Mouse (Mus musculus): ENCODE measurements around the gene Gm20696. TPM values are rescaled to one million over a fixed set of nuclear protein-coding genes. Genes with fewer than 3 reads are reported as not detected.

The Gm20696 gene
- polyA plus RNA-seq, 1 experiment: 3.0 TPM

GRCm38 (mm10) chr6:99528972-99529371 lies 137.6 kb downstream of the Gm20696 start:
- TF ChIP-seq CTCF (IDR thresholded peaks at IDR 0.05; ENCODE audit: low read depth, low read length): no peak
- TF ChIP-seq POLR2A (IDR thresholded peaks at IDR 0.05; ENCODE audit: borderline replicate concordance, low read depth, low read length): no peak
- Histone ChIP-seq H3K4me3 (ENCODE audit: insufficient read depth, low read length) (no peak overlapping the region), H3K4me1 (ENCODE audit: control insufficient read depth, insufficient read depth, low read length) (no peaks in the 10 kb centered on the region), H3K27ac (ENCODE audit: insufficient read depth, low read depth, low read length) (no peak overlapping the region)

- H3K4me1 ChIP-seq (ENCODE audit: control insufficient read depth, insufficient read depth, low read length): no peaks in the 10 kb centered on the region
- no peak overlapping the region for H3K27ac ChIP-seq (ENCODE audit: insufficient read depth, low read depth, low read length)
- 0 out of 2 replicates have a peak, but pooled peaks have one; percentile 25 for TF ChIP-seq CTCF (IDR thresholded peaks at IDR 0.05; ENCODE audit: low read depth, low read length)
- no peak for TF ChIP-seq POLR2A (IDR thresholded peaks at IDR 0.05; ENCODE audit: borderline replicate concordance, low read depth, low read length)
- no peak overlapping the region for H3K4me3 ChIP-seq (ENCODE audit: insufficient read depth, low read length)
Observed at GRCm38 (mm10) chr6:99527457-99528105, 139.0 kb downstream of the Gm20696 start.

DNA sequence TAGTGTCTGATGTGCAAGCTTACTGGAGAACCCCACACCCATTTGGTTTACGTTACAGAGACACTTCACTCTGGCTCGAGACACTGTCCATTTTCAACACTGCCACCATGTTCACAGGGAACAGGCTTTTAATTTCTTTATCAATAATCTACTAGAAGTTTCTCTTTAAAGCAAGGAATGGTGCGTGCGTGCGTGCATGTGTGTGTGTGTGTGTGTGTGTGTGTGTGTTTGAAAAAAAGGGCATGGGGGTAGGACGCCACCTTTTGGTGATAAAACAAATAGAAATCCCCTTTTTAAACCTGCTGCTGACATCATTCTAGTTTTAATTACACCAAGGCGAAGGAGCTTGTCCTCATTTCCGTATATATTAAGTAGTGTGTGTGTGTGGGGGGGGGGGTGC lies 141.2 kb downstream of the Gm20696 start:
- no peak overlapping the region for H3K27ac ChIP-seq (ENCODE audit: insufficient read depth, low read depth, low read length)
- no peaks in the 10 kb centered on the region for H3K4me1 ChIP-seq (ENCODE audit: control insufficient read depth, insufficient read depth, low read length)
- no peak overlapping the region for H3K4me3 ChIP-seq (ENCODE audit: insufficient read depth, low read length)
- TF ChIP-seq CTCF (IDR thresholded peaks at IDR 0.05; ENCODE audit: low read depth, low read length) (peak; percentile 24; the same call in 1 of the 2 replicates), POLR2A (IDR thresholded peaks at IDR 0.05; ENCODE audit: borderline replicate concordance, low read depth, low read length) (no peak)

GRCm38 (mm10) chr6:99523679-99524370 lies 142.8 kb downstream of the Gm20696 start:
- no peak for TF ChIP-seq POLR2A (IDR thresholded peaks at IDR 0.05; ENCODE audit: borderline replicate concordance, low read depth, low read length)
- TF ChIP-seq CTCF (IDR thresholded peaks at IDR 0.05; ENCODE audit: low read depth, low read length): no peak

DNA sequence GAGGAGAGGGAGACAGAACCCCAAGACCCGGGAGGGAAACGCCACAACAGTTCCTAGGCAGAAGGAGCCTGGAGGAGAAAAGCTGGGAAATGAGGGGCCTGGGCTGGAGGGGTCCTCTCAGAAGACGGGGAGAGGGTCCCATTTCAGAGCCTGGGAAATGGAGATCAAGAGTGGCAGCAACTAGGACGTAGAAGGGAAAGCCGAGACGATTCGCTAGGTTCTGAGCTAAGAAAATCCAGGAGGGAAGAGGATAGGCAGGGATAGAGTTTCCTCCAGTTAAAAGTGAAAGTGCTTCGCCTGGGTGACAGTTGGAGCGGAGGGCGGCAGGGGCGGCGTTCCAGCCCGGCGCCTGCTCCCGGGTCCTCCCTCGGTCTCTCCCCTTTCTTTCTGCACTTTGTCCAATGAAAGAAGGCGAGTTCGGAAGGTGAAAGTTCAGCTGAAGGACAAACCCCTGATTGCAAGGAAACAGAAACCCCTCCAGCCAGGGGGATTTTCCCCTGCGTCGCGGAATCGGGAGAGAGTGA lies 143.4 kb downstream of the Gm20696 start:
- Histone ChIP-seq H3K4me3 (ENCODE audit: insufficient read depth, low read length) (peak overlapping the region; percentile 67), H3K4me1 (ENCODE audit: control insufficient read depth, insufficient read depth, low read length) (peaks cover 8% of the 10 kb centered on the region), H3K27ac (ENCODE audit: insufficient read depth, low read depth, low read length) (peak overlapping the region; percentile 92)
- TF ChIP-seq CTCF (IDR thresholded peaks at IDR 0.05; ENCODE audit: low read depth, low read length) (no peak), POLR2A (IDR thresholded peaks at IDR 0.05; ENCODE audit: borderline replicate concordance, low read depth, low read length) (no peak)

More at GRCm38 (mm10) chr6:99523679-99524370, 142.8 kb downstream of the Gm20696 start:
- H3K4me3 ChIP-seq (ENCODE audit: insufficient read depth, low read length): peak overlapping the region; percentile 67
- H3K4me1 ChIP-seq (ENCODE audit: control insufficient read depth, insufficient read depth, low read length): peaks cover 8% of the 10 kb centered on the region
- peak overlapping the region; percentile 92 for H3K27ac ChIP-seq (ENCODE audit: insufficient read depth, low read depth, low read length)

- peak within 1 kb of the TSS; percentile 92 for H3K27ac ChIP-seq (ENCODE audit: insufficient read depth, low read depth, low read length)
- H3K4me1 ChIP-seq (ENCODE audit: control insufficient read depth, insufficient read depth, low read length): peaks cover 8% of the 10 kb centered on the region
- TF ChIP-seq POLR2A (IDR thresholded peaks at IDR 0.05; ENCODE audit: borderline replicate concordance, low read depth, low read length) (no peak), CTCF (IDR thresholded peaks at IDR 0.05; ENCODE audit: low read depth, low read length) (no peak)
- peak within 1 kb of the TSS; percentile 67 for H3K4me3 ChIP-seq (ENCODE audit: insufficient read depth, low read length)
Observed at GRCm38 (mm10) chr6:99522359-99523108, 144.1 kb downstream of the Gm20696 start, which contains the start of gene Foxp1. Foxp1 (minus strand) TSS chr6:99522721.

GRCm38 (mm10) chr6:99521641-99522358 lies 144.8 kb downstream of the Gm20696 start:
- TF ChIP-seq CTCF (IDR thresholded peaks at IDR 0.05; ENCODE audit: low read depth, low read length) (no peak), POLR2A (IDR thresholded peaks at IDR 0.05; ENCODE audit: borderline replicate concordance, low read depth, low read length) (no peak)
- H3K4me1 ChIP-seq (ENCODE audit: control insufficient read depth, insufficient read depth, low read length): peaks cover 8% of the 10 kb centered on the region
- H3K4me3 ChIP-seq (ENCODE audit: insufficient read depth, low read length): peak overlapping the region; percentile 67
- H3K27ac ChIP-seq (ENCODE audit: insufficient read depth, low read depth, low read length): peak overlapping the region; percentile 70

DNA sequence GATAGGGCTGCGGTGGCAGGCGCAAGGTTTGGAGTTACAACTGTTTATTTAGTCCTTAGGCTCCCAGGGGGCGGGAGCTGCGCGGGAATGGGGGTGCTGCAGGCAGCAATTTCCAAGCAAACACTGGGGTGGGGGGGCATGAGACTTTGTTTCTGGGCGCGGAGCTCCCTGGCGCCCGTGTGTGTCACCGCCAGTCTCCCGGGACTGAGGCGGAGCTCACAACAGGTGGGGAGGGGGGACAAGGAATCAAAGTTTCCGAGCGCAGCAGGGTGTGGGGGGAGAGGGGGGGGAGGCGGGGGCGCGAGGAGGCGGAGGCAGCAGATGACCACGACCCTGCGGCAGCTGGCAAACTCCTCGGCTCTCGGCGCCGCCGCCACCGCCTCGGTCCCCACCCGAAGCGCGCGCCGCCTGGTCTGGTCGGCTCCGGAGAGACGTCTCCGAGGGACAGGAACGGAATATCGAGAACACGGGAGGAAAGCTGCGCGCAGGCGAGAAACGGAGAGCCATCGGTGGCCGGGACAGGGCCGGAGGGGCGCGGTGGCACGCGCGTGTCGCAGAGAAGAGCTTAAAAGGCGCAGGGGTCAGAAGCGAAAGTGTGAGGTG lies 145.5 kb downstream of the Gm20696 start:
- peaks cover 8% of the 10 kb centered on the region for H3K4me1 ChIP-seq (ENCODE audit: control insufficient read depth, insufficient read depth, low read length)
- peak overlapping the region; percentile 70 for H3K27ac ChIP-seq (ENCODE audit: insufficient read depth, low read depth, low read length)
- TF ChIP-seq CTCF (IDR thresholded peaks at IDR 0.05; ENCODE audit: low read depth, low read length) (no peak), POLR2A (IDR thresholded peaks at IDR 0.05; ENCODE audit: borderline replicate concordance, low read depth, low read length) (no peak)
- H3K4me3 ChIP-seq (ENCODE audit: insufficient read depth, low read length): peak overlapping the region; percentile 67

GRCm38 (mm10) chr6:99520676-99521037 lies 145.9 kb downstream of the Gm20696 start:
- peak overlapping the region; percentile 67 for H3K4me3 ChIP-seq (ENCODE audit: insufficient read depth, low read length)
- TF ChIP-seq CTCF (IDR thresholded peaks at IDR 0.05; ENCODE audit: low read depth, low read length): no peak
- TF ChIP-seq POLR2A (IDR thresholded peaks at IDR 0.05; ENCODE audit: borderline replicate concordance, low read depth, low read length): no peak
- H3K27ac ChIP-seq (ENCODE audit: insufficient read depth, low read depth, low read length): no peak overlapping the region; the same call in 1 of the 2 replicates
- peaks cover 8% of the 10 kb centered on the region for H3K4me1 ChIP-seq (ENCODE audit: control insufficient read depth, insufficient read depth, low read length)

All from bone marrow macrophage, adult 2 months (primary cell).